Mouse (Mus musculus): Measurements from ENCODE around the gene Snx7. TPM values are rescaled to one million over a fixed set of nuclear protein-coding genes. Genes with fewer than 3 reads are reported as not detected.

Snx7 gene
- polyA plus RNA-seq, 1 experiment = 22.7 TPM

- Histone ChIP-seq H3K4me3 (ENCODE audit: insufficient read depth, poor library complexity, severe bottlenecking) (peak overlapping the region; percentile 49), H3K27me3 (ENCODE audit: control insufficient read depth, insufficient read depth, insufficient read length) (no peaks in the 10 kb centered on the region), H3K79me2 (ENCODE audit: control insufficient read depth, insufficient read depth) (peaks cover 12% of the 10 kb centered on the region), H3ac (ENCODE audit: control insufficient read depth, insufficient read length, low read depth) (no peak overlapping the region), H3K36me3 (ENCODE audit: control insufficient read depth, insufficient read depth) (no peaks in the 10 kb centered on the region), H3K79me3 (ENCODE audit: low read depth) (peaks cover 1% of the 10 kb centered on the region)
- TF ChIP-seq FOSL1 (IDR thresholded peaks at IDR 0.05; ENCODE audit: insufficient read depth, low read length, poor library complexity, severe bottlenecking) (no peak), USF1 (IDR thresholded peaks at IDR 0.05; ENCODE audit: low read depth) (no peak), MYOD1 (IDR thresholded peaks at IDR 0.05; ENCODE audit: control insufficient read depth, insufficient read length, low read depth) (no peak), CEBPB (IDR thresholded peaks at IDR 0.05; ENCODE audit: low read depth) (no peak), MAX (IDR thresholded peaks at IDR 0.05) (no peak), CTCF (IDR thresholded peaks at IDR 0.05; ENCODE audit: control insufficient read depth, insufficient read depth, insufficient read length) (no peak), MYOG (IDR thresholded peaks at IDR 0.05; ENCODE audit: control insufficient read depth, extremely low read depth, insufficient read length) (no peak)
Observed at GRCm38 (mm10) chr3:117869324-117869715, 584 bp upstream of the Snx7 start.

GRCm38 (mm10) chr3:117868091-117868490, 645 bp downstream of the Snx7 start:
- Histone ChIP-seq H3ac (ENCODE audit: control insufficient read depth, insufficient read length, low read depth) (no peak overlapping the region), H3K79me2 (ENCODE audit: control insufficient read depth, insufficient read depth) (peaks cover 12% of the 10 kb centered on the region), H3K79me3 (ENCODE audit: low read depth) (peaks cover 5% of the 10 kb centered on the region), H3K36me3 (ENCODE audit: control insufficient read depth, insufficient read depth) (no peaks in the 10 kb centered on the region), H3K27me3 (ENCODE audit: control insufficient read depth, insufficient read depth, insufficient read length) (no peaks in the 10 kb centered on the region), H3K4me3 (ENCODE audit: insufficient read depth, poor library complexity, severe bottlenecking) (peak overlapping the region; percentile 49)
- peak; percentile 30 for TF ChIP-seq CEBPB (IDR thresholded peaks at IDR 0.05; ENCODE audit: low read depth)
- no peak for TF ChIP-seq USF1 (IDR thresholded peaks at IDR 0.05; ENCODE audit: low read depth)

- Histone ChIP-seq H3ac (ENCODE audit: control insufficient read depth, insufficient read length, low read depth) (no peak overlapping the region), H3K27me3 (ENCODE audit: control insufficient read depth, insufficient read depth, insufficient read length) (no peaks in the 10 kb centered on the region), H3K36me3 (ENCODE audit: control insufficient read depth, insufficient read depth) (no peaks in the 10 kb centered on the region), H3K79me3 (ENCODE audit: low read depth) (peaks cover 5% of the 10 kb centered on the region), H3K79me2 (ENCODE audit: control insufficient read depth, insufficient read depth) (peaks cover 12% of the 10 kb centered on the region), H3K4me3 (ENCODE audit: insufficient read depth, poor library complexity, severe bottlenecking) (no peak overlapping the region)
- TF ChIP-seq MYOG (IDR thresholded peaks at IDR 0.05; ENCODE audit: control insufficient read depth, extremely low read depth, insufficient read length) = no peak
- no peak for TF ChIP-seq MYOD1 (IDR thresholded peaks at IDR 0.05; ENCODE audit: control insufficient read depth, insufficient read length, low read depth)
- no peak for TF ChIP-seq MAX (IDR thresholded peaks at IDR 0.05)
- no peak for TF ChIP-seq CEBPB (IDR thresholded peaks at IDR 0.05; ENCODE audit: low read depth)
- no peak for TF ChIP-seq USF1 (IDR thresholded peaks at IDR 0.05; ENCODE audit: low read depth)
Observed at GRCm38 (mm10) chr3:117866696-117867407, 1.9 kb downstream of the Snx7 start.

- Histone ChIP-seq H3K79me2 (ENCODE audit: control insufficient read depth, insufficient read depth) (peaks cover 12% of the 10 kb centered on the region), H3K36me3 (ENCODE audit: control insufficient read depth, insufficient read depth) (no peaks in the 10 kb centered on the region), H3K27me3 (ENCODE audit: control insufficient read depth, insufficient read depth, insufficient read length) (no peaks in the 10 kb centered on the region), H3ac (ENCODE audit: control insufficient read depth, insufficient read length, low read depth) (no peak overlapping the region), H3K79me3 (ENCODE audit: low read depth) (peaks cover 6% of the 10 kb centered on the region), H3K4me3 (ENCODE audit: insufficient read depth, poor library complexity, severe bottlenecking) (no peak overlapping the region)
- TF ChIP-seq MAX (IDR thresholded peaks at IDR 0.05) (no peak), MYOD1 (IDR thresholded peaks at IDR 0.05; ENCODE audit: control insufficient read depth, insufficient read length, low read depth) (no peak), CTCF (IDR thresholded peaks at IDR 0.05; ENCODE audit: control insufficient read depth, insufficient read depth, insufficient read length) (no peak), CEBPB (IDR thresholded peaks at IDR 0.05; ENCODE audit: low read depth) (no peak), USF1 (IDR thresholded peaks at IDR 0.05; ENCODE audit: low read depth) (no peak), MYOG (IDR thresholded peaks at IDR 0.05; ENCODE audit: control insufficient read depth, extremely low read depth, insufficient read length) (no peak)
Observed at GRCm38 (mm10) chr3:117865621-117866020, 3.1 kb downstream of the Snx7 start.

GRCm38 (mm10) chr3:117862951-117863350, 5.8 kb downstream of the Snx7 start:
- no peak overlapping the region for H3K4me3 ChIP-seq (ENCODE audit: insufficient read depth, poor library complexity, severe bottlenecking)
- no peaks in the 10 kb centered on the region for H3K27me3 ChIP-seq (ENCODE audit: control insufficient read depth, insufficient read depth, insufficient read length)
- H3K79me2 ChIP-seq (ENCODE audit: control insufficient read depth, insufficient read depth) = peaks cover 8% of the 10 kb centered on the region
- no peak for TF ChIP-seq FOSL1 (IDR thresholded peaks at IDR 0.05; ENCODE audit: insufficient read depth, low read length, poor library complexity, severe bottlenecking)
- TF ChIP-seq MYOD1 (IDR thresholded peaks at IDR 0.05; ENCODE audit: control insufficient read depth, insufficient read length, low read depth) = no peak
- TF ChIP-seq CEBPB (IDR thresholded peaks at IDR 0.05; ENCODE audit: low read depth) = no peak
- no peak for TF ChIP-seq USF1 (IDR thresholded peaks at IDR 0.05; ENCODE audit: low read depth)
- no peak for TF ChIP-seq CTCF (IDR thresholded peaks at IDR 0.05; ENCODE audit: control insufficient read depth, insufficient read depth, insufficient read length)
- no peak for TF ChIP-seq MYOG (IDR thresholded peaks at IDR 0.05; ENCODE audit: control insufficient read depth, extremely low read depth, insufficient read length)
- TF ChIP-seq MAX (IDR thresholded peaks at IDR 0.05) = no peak
- H3ac ChIP-seq (ENCODE audit: control insufficient read depth, insufficient read length, low read depth) = no peak overlapping the region
- peaks cover 6% of the 10 kb centered on the region for H3K79me3 ChIP-seq (ENCODE audit: low read depth)
- peaks cover 8% of the 10 kb centered on the region for H3K36me3 ChIP-seq (ENCODE audit: control insufficient read depth, insufficient read depth)

GRCm38 (mm10) chr3:117861977-117862434, 6.7 kb downstream of the Snx7 start:
- no peaks in the 10 kb centered on the region for H3K79me2 ChIP-seq (ENCODE audit: control insufficient read depth, insufficient read depth)
- H3K27me3 ChIP-seq (ENCODE audit: control insufficient read depth, insufficient read depth, insufficient read length) = no peaks in the 10 kb centered on the region
- TF ChIP-seq CTCF (IDR thresholded peaks at IDR 0.05; ENCODE audit: control insufficient read depth, insufficient read depth, insufficient read length) (no peak), MYOD1 (IDR thresholded peaks at IDR 0.05; ENCODE audit: control insufficient read depth, insufficient read length, low read depth) (no peak), MAX (IDR thresholded peaks at IDR 0.05) (no peak), USF1 (IDR thresholded peaks at IDR 0.05; ENCODE audit: low read depth) (no peak), CEBPB (IDR thresholded peaks at IDR 0.05; ENCODE audit: low read depth) (no peak), FOSL1 (IDR thresholded peaks at IDR 0.05; ENCODE audit: insufficient read depth, low read length, poor library complexity, severe bottlenecking) (no peak), MYOG (IDR thresholded peaks at IDR 0.05; ENCODE audit: control insufficient read depth, extremely low read depth, insufficient read length) (no peak)
- H3K4me3 ChIP-seq (ENCODE audit: insufficient read depth, poor library complexity, severe bottlenecking) = no peak overlapping the region
- no peak overlapping the region for H3ac ChIP-seq (ENCODE audit: control insufficient read depth, insufficient read length, low read depth)
- peaks cover 6% of the 10 kb centered on the region for H3K79me3 ChIP-seq (ENCODE audit: low read depth)
- peaks cover 8% of the 10 kb centered on the region for H3K36me3 ChIP-seq (ENCODE audit: control insufficient read depth, insufficient read depth)
